Mouse (Mus musculus) forebrain, embryonic 11.5 days (tissue): ENCODE results near the gene Armc10. TPM values are rescaled to one million over a fixed set of nuclear protein-coding genes. Genes with fewer than 3 reads are reported as not detected.
A peak's percentile ranks its signal among the peaks of the same experiment; 100 is the strongest.

Experiments used
- ATAC-seq: fragments of 200-750 bp; cut with Nextera tagmentation; replicated peaks from 2 replicates; pipeline ENCODE4 v1.8.0; 2017; ENCODE audit warnings: moderate TSS enrichment; ENCODE audit not compliant: low FRiP score
- DNase-seq: peaks from one replicate; pipeline ENCODE4 v3.0.0-alpha.2; 2017; ENCODE audit warnings: low spot score
- H3K27ac ChIP-seq: fragments of 300-500 bp; sonication (generic); 2 replicates; pipeline ENCODE4 v1.5.1; 2014; ENCODE audit warnings: low read depth, low read length
- H3K27me3 ChIP-seq: fragments of 300-500 bp; sonication (generic); 2 replicates; pipeline ENCODE4 v1.6.1; 2014; ENCODE audit warnings: mild to moderate bottlenecking, low read length, mixed read lengths; ENCODE audit not compliant: control insufficient read depth, insufficient read depth
- H3K36me3 ChIP-seq: fragments of 300-500 bp; sonication (generic); 2 replicates; pipeline ENCODE4 v1.6.1; 2014; ENCODE audit warnings: mild to moderate bottlenecking, low read length, moderate library complexity, mixed read lengths; ENCODE audit not compliant: control insufficient read depth, insufficient read depth
- H3K4me1 ChIP-seq: fragments of 300-500 bp; sonication (generic); replicated peaks from 2 replicates; pipeline ENCODE4 v1.6.1; 2014; ENCODE audit warnings: low read length, mixed read lengths; ENCODE audit not compliant: control insufficient read depth, insufficient read depth
- H3K4me2 ChIP-seq: fragments of 300-500 bp; sonication (generic); 2 replicates; pipeline ENCODE4 v1.6.1; 2014; ENCODE audit warnings: low read depth, mild to moderate bottlenecking, low read length, moderate library complexity, mixed read lengths; ENCODE audit not compliant: severe bottlenecking
- H3K4me3 ChIP-seq: fragments of 300-500 bp; sonication (generic); 2 replicates; pipeline ENCODE4 v1.5.1; 2014; ENCODE audit warnings: low read depth, low read length
- H3K9ac ChIP-seq: fragments of 300-500 bp; sonication (generic); 2 replicates; pipeline ENCODE4 v1.6.1; 2014; ENCODE audit warnings: low read length
- H3K9me3 ChIP-seq: fragments of 300-500 bp; sonication (generic); 2 replicates; pipeline ENCODE4 v1.6.1; 2016; ENCODE audit warnings: low read length, mixed read lengths; ENCODE audit not compliant: control insufficient read depth
- WGBS: fragments of 180-500 bp; shearing (Covaris S2); extraction: QIAGEN DNeasy Blood & Tissue Kit; methylation state at CpG from one replicate; pipeline ENCODE4 v1.1.7; 2014; 5-methylcytosine and 5-hydroxymethylcytosine counted together
- polyA plus RNA-seq: library from polyadenylated mRNA; unstranded; fragments of >200 nt; fragmentation: Nextera tagmentation; extraction: Ambion mirVana; gene quantifications from 2 replicates; pipeline ENCODE4 v1.2.1, GENCODE M21; 2014

Gene Armc10
- polyA plus RNA-seq, 1 experiment from 2014 or later = 93.2 TPM

DNA sequence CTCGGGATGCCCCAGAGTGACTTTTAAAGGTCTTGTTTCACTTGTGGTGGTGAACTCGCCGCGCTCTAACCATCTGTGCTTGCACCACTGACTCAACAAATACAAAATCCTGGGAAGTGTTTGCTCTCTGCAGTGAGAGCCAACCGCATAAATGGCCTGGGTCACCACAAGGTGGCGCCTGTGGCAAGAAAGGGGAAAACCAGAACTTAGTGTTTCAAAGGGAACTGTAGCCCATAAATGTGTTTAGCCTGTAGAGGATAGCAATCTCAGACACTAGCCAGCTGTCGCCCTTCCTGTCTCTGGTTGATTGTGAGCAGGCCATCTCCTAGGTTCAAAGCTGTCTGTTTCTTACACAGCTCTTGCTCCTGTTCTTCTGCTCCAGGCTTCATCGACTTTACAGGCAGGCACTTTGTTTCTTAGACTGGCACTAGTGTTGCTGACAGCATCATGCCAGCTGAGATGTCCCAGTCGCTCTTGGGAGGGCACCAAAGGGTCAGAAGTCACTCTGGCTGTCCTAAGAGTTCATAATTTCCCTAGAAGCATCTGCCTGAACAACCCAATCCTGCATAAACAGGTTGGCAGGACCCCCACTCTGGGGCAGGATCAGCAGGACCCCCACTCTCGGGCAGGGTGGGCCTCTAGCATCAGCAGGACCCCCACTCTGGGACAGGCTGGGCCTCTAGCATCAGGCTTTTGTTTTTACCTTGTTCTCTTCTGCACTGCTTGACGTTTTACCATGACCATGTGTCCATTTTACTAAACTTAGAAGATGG lies 13.2 kb downstream of the Armc10 start:
- H3K9me3 ChIP-seq = no peaks in the 10 kb centered on the region
- WGBS = 61% methylated on average over 11 of the region's 11 CpGs
- ATAC-seq (peak; percentile 82), DNase-seq (peak; percentile 85)
- no peaks in the 10 kb centered on the region for H3K27me3 ChIP-seq
- H3K9ac ChIP-seq = no peak overlapping the region
- H3K27ac ChIP-seq = no peak overlapping the region
- no peak overlapping the region for H3K4me2 ChIP-seq
- peaks cover 10% of the 10 kb centered on the region; the same call in 1 of the 2 replicates for H3K36me3 ChIP-seq
- H3K4me1 ChIP-seq = no peaks in the 10 kb centered on the region
- H3K4me3 ChIP-seq = no peak overlapping the region

DNA sequence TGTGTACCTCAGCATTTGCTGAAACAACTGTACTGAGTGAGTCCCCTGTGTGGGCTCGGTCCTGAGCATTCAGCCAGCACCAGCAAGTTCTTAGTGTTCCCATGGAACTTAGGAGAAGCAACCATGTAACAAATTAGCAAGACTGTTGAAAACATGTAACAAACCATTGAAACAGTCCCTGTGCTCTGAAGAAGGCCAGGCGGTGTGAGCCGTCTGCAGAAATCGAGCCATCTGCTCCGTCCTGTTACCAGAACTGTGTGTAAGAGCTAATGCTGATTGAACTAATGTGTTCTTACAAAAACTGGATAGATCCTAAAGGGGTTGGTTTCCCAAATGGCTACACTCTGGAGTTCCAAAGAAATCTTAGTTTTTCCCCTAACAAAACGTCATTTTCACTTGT lies 15.2 kb downstream of the Armc10 start:
- no peaks in the 10 kb centered on the region for H3K4me1 ChIP-seq
- no peaks in the 10 kb centered on the region for H3K9me3 ChIP-seq
- ATAC-seq (no peak), DNase-seq (no peak)
- H3K4me3 ChIP-seq = no peak overlapping the region
- no peak overlapping the region for H3K27ac ChIP-seq
- H3K27me3 ChIP-seq = no peaks in the 10 kb centered on the region
- no peak overlapping the region for H3K9ac ChIP-seq
- no peak overlapping the region for H3K4me2 ChIP-seq
- H3K36me3 ChIP-seq = peaks cover 5% of the 10 kb centered on the region; the same call in 1 of the 2 replicates
- WGBS = 88% methylated on average over 6 of the region's 6 CpGs

DNA sequence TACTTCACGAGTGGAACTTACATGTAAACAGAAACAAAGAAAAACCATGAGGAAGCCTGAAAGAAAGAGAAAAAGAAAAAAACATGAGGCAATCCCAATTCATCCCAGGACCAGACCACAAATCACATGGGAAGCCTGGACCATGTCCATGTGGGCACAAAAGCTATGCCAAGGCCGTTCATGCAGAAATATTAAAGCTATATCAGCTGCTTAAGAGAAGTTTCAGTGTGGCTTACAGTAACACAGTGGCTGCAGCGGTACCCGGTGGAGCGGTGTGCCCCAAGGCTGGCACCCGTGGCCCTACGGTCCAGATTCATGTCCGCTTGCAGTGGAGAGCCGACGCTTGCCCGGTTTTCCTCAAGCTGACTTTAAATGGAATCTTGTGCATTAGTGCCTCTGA lies 17.5 kb downstream of the Armc10 start:
- no peak overlapping the region for H3K9ac ChIP-seq
- ATAC-seq = no peak
- no peak overlapping the region for H3K4me2 ChIP-seq
- DNase-seq = peak; percentile 46
- H3K9me3 ChIP-seq = no peaks in the 10 kb centered on the region
- no peak overlapping the region for H3K27ac ChIP-seq
- H3K36me3 ChIP-seq = peaks cover 5% of the 10 kb centered on the region; the same call in 1 of the 2 replicates
- WGBS = 95% methylated on average over 11 of the region's 11 CpGs
- no peak overlapping the region for H3K4me3 ChIP-seq
- no peaks in the 10 kb centered on the region for H3K27me3 ChIP-seq
- H3K4me1 ChIP-seq = no peaks in the 10 kb centered on the region

DNA sequence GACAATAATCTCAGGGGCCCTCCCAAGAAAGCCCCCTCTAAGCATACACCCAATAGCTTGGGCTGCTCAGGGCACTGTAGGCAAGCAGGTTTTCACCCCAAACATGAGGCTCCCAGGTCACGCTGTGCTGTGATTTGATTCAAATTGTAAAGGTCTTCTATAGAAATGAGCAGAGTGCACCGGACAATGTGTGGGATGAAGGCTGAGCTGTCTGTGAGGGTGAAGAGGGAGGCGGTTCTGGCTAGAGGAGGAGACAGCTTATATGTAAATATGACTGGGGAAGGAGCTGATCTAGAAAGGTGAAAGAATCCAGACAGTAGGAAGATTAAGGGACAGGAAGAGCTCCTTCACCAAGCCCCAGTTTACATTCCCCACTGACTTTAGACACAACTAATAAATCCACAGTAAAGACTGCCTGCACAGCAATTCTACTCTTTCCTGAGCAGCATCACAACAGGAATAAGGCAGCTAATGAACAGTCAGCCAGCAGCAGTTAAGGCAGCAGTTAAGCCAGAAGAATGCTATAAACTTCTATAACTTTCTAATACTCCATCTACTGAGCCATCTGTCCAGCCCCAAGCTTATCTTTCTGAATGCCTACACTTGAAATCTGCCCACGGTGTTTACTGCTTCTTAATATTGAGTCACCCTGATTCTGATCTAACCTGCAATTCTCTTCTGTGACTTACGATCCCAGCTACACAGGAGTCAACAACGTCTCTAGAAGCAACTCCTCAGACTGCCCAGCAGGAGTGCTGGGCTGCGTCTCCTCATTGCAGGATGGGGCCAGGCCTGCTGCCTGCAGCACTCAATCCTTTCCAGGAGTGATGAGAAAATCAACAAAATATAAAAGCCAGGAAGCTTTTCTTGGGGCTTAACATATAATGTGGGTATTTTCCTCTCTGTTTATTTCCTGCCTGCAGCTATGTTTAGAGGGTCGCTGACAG lies 21.9 kb downstream of the Armc10 start:
- Histone ChIP-seq H3K36me3 (peaks cover 3% of the 10 kb centered on the region; the same call in 1 of the 2 replicates), H3K4me1 (no peaks in the 10 kb centered on the region), H3K9ac (no peak overlapping the region), H3K9me3 (no peaks in the 10 kb centered on the region), H3K27me3 (no peaks in the 10 kb centered on the region), H3K27ac (no peak overlapping the region), H3K4me3 (no peak overlapping the region), H3K4me2 (no peak overlapping the region)
- no peak for ATAC-seq
- 66% methylated on average over 8 of the region's 8 CpGs for WGBS
- peak; percentile 25 for DNase-seq

DNA sequence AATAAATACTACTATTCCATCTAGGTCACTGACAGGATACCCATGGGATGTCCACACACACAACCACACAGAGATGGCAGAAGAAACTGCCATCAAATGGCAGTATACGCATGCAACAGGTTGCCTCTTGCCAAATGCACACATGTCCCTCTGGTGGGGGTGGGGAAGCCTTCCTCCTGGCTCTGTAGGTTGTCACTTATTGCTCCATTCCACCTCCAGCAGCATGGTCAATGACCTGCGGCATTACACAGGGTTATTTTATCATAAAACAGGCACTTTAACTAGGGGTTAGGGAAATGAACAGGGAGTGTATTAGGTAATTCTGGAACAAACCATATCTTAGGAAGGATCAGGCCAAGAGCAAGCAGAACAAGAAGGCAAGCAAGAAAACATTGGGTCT lies 23.7 kb downstream of the Armc10 start:
- ATAC-seq (no peak), DNase-seq (peak; percentile 38)
- no peaks in the 10 kb centered on the region for H3K27me3 ChIP-seq
- no peak overlapping the region for H3K9ac ChIP-seq
- no peaks in the 10 kb centered on the region for H3K9me3 ChIP-seq
- no peaks in the 10 kb centered on the region; the same call in 1 of the 2 replicates for H3K36me3 ChIP-seq
- 96% methylated on average over 2 of the region's 2 CpGs for WGBS
- H3K4me2 ChIP-seq = no peak overlapping the region
- H3K27ac ChIP-seq = no peak overlapping the region
- H3K4me3 ChIP-seq = no peak overlapping the region
- 0 out of 2 replicates have a peak, but pooled peaks cover 2% of the 10 kb centered on the region for H3K4me1 ChIP-seq

DNA sequence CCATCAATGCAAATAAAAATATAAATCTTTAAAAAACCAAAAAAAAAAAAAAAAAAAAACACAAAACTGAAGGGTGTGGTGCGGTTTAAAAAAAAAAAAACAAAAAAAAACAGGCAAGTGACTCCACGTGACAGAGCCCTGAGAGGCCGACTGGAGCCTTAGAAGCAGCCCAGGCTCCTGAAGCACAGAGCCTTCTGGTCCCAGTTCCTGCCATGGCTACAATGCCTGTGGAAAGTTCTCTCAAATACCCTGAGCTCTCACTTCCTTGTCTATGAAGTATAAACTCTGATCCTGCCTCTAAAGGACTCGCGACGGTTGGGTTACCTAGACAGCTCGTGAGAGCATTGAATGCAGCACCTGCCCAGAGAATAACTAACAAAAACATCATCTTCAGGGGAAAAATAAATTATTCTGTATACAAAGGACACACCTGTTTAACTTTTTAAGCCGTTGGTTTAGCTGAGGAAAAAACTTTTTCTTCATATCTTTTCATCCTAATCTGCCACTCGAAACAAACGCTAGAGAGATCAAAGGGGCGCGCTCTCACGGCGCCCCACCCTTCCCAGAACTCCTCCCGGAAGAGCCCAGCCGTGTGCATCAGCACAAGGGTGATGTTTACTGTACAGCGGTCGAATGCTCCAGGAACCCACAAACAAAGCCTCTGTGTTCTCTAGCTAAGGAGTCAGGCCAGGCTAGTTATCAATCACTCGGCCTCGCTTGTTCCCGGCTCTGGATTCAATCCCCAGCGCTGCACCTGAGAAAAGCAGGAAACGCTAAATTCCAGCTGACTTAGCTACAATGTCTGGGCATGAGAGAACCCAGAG lies 27.4 kb downstream of the Armc10 start:
- H3K4me3 ChIP-seq = no peak overlapping the region
- H3K27me3 ChIP-seq = no peaks in the 10 kb centered on the region
- H3K36me3 ChIP-seq = no peaks in the 10 kb centered on the region; the same call in 1 of the 2 replicates
- ATAC-seq (0 out of 2 replicates have a peak, but pooled peaks have one; percentile 58), DNase-seq (no peak)
- H3K4me2 ChIP-seq = no peak overlapping the region
- H3K9me3 ChIP-seq = no peaks in the 10 kb centered on the region; the same call in 1 of the 2 replicates
- no peak overlapping the region for H3K9ac ChIP-seq
- WGBS = 68% methylated on average over 23 of the region's 23 CpGs
- H3K27ac ChIP-seq = no peak overlapping the region
- 0 out of 2 replicates have a peak, but pooled peaks cover 2% of the 10 kb centered on the region for H3K4me1 ChIP-seq

DNA sequence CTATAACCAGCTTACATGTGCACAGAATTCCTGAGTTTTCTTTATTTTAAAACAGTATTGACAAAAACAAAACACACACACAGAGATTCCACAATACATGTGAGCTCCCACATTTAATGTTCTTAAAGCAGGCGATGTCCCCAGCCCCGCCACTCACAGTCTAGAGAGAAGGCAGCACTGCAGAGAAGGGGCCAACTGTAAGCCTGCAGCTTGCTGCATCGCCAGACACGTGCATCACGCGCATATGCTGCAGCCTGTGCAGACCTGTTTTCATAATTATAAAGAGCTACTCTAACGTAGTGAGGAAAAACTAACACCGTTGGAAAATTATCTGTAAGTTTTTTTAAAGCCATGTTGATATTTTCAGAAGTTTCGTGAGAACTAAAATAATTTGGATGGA lies 28.1 kb downstream of the Armc10 start:
- DNase-seq (no peak), ATAC-seq (no peak)
- no peak overlapping the region for H3K27ac ChIP-seq
- H3K4me2 ChIP-seq = no peak overlapping the region
- WGBS = 89% methylated on average over 9 of the region's 9 CpGs
- H3K9me3 ChIP-seq = no peaks in the 10 kb centered on the region; the same call in 1 of the 2 replicates
- no peaks in the 10 kb centered on the region for H3K27me3 ChIP-seq
- H3K4me3 ChIP-seq = no peak overlapping the region
- H3K9ac ChIP-seq = no peak overlapping the region
- 0 out of 2 replicates have a peak, but pooled peaks cover 2% of the 10 kb centered on the region for H3K4me1 ChIP-seq
- H3K36me3 ChIP-seq = no peaks in the 10 kb centered on the region; the same call in 1 of the 2 replicates

DNA sequence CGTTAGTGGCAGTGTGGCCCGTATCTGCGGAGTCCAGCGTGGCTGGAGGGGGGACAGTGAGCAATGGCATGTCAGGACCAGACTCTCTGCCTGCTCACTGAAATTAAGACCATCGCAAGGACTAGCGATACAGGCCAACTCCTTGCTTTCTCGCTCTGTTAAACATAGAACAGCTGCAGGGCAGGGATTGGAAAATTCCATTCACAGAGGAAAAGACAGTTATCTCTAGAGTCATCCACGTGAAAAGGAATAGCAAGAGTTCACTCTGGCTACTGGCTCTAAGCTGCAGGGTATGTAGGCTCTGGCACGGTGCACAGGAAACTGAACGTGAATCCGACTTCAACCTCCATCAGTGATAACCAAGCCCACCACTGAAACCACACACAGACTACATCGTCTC lies 29.4 kb downstream of the Armc10 start:
- H3K4me3 ChIP-seq = no peak overlapping the region
- no peaks in the 10 kb centered on the region; the same call in 1 of the 2 replicates for H3K36me3 ChIP-seq
- H3K9me3 ChIP-seq = no peaks in the 10 kb centered on the region; the same call in 1 of the 2 replicates
- 0 out of 2 replicates have a peak, but pooled peaks cover 2% of the 10 kb centered on the region for H3K4me1 ChIP-seq
- DNase-seq (no peak), ATAC-seq (no peak)
- no peak overlapping the region for H3K4me2 ChIP-seq
- no peak overlapping the region for H3K9ac ChIP-seq
- no peaks in the 10 kb centered on the region for H3K27me3 ChIP-seq
- WGBS = 87% methylated on average over 12 of the region's 12 CpGs
- H3K27ac ChIP-seq = no peak overlapping the region
